Mouse (Mus musculus) spleen, embryonic (tissue): ENCODE measurements around the gene Pcsk5.
"Not testable (repeated sequence)": the region's sequence is repeated elsewhere in the genome, so short reads cannot be mapped to it uniquely, and the experiment has no call there.

Source experiments
- CTCF ChIA-PET: fragments of 350-600 bp; sonication (Branson Sonifier 250); formaldehyde crosslinking; loops from one replicate; lab custom pipeline; 2022; lab: Charles Lee

Gene Pcsk5

DNA sequence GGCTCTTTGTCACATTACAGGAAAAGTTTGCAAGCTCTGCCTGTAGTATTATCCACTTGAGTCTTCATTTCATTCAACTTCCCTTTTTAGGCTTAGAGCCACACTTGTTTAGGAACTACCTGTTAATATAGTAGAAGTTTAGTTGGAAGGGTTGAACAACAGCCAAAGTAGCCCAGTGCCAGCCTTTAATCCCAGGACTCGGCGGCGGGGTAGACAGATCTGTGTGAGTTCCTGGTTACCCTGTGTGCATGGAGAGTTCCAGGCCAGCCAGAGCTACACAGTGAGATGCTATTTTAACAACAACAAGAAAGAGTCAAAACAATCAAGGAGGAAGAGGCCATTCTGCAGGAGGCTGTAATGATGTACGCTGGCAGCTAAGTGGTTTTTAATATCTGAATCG is 358.0 kb downstream of the Pcsk5 start:
- CTCF ChIA-PET: no interaction called here

DNA sequence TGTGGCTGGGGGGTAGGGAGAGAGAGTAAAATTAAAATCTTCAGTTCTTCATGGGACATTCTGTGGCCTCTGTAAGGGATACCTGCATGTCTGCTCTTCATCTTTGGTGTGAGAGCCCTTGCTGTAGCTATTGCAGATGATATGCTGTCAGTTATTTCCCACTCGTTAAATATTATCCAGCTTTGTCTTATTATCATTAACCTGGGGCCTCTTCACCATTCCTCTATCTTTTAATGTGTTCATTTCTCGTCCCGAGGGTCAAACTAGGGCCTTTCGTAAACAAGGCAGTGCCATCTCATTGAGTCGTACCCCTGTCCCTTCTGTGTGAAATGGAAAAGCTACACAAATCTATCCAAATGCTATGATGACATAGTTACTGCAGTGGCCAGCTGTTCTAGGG is 361.4 kb downstream of the Pcsk5 start:
- CTCF ChIA-PET: no interaction called here

DNA sequence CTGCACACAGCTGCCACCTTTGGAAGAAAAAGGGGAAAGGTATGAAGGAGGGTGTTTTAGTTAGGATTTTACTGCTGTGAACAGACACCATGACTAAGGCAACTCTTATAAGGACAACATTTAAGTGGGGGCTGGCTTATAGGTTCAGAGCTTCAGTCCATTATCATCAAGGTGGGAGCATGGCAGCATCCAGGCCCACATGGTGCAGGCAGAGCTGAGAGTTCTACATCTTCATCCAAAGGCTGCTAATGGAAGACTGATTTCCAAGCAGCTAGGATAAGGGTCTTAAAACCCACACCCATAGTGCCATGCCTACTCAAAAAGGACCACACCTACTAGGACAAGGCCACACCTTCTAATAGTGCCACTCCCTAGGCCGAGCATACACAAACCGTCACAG is 364.3 kb downstream of the Pcsk5 start:
- CTCF ChIA-PET: not testable (repeated sequence)

DNA sequence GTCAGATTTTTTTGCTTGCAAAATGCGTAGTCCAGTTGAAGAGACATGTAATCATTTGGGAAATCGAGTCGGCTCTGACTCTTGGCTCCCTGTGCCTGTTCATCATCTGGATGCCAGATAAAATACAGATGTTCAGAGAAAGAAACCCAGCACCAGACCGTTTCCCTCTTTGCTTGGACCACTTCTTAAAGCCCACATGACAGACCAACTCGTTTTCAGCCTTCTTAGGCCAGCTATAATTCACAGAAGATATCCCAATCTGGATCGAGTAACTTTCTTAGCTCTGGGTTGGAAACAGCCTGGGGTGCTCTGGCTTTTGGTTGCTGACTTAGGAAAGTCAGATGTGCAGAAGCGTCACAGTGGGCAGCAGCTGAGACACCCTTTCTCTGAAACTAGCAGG is 365.6 kb downstream of the Pcsk5 start:
- CTCF ChIA-PET: no interaction called here

DNA sequence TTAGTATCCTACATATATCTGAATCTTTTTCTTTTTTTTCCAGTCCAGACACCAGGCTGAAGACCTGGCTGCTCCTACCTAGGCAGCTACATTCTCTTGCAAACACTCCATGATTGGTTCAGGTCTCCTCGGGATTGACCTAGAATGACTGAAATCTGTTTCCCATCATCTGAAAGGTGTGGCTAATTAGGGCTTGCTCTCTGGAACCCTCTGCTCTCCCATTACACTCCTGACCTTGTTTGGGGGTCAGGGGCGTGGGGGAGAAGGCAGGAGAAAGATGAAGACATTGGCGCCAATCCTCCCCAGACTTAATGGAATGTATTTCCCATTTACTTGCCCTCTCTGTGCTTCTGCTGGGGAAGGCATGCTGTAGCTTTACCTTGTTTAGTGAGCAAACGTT is 366.2 kb downstream of the Pcsk5 start:
- CTCF ChIA-PET: no interaction called here

DNA sequence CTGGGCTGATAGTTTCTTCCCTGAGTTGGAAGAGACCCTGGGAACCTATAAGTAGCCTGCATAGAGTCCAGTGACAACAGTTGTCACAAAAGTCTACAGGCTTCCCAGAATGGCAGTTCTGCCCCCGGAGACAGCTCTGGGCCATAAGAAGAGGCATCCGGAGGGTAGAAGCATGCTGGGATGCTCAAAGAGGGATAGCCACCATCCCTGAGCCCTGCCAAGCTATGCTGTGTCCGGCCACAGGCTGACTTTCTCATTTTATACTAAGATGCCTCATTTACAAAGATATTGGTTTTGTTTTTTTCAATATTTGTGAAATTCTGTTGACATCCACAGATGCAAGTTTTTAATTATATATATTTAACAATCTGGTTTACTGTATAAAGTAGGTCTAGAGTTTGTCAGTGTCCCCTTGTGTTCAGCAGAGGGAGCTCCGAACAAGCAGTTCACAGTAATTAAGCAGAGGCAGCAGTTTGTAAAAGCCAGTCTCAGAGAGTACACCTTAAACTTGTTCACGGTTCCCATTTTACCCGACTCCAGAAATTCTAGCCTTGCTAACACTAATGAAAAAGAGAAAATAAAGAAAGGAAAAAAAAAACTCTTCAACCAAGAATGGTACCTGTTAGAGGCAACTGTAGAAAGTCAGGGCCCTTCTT is 369.7 kb downstream of the Pcsk5 start:
- CTCF ChIA-PET: no interaction called here

DNA sequence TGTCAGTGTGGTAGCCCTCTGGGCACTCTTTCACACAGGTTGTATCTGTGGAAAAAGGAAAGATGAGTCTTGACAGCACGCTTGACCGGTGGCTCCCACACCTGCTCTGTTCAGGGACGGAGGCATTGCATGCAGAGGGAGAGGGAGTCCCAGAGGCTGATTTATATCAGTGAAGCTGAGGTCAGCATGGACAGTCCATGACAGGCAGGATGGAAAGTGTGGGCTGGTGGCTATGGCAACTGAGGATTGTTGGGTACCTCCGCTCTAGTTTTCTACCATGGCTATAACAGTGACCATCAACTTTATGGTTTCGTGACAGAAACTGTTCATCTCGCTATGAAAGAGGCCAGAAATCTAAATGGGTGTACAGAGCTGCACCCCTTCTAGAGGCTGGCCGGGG is 385.4 kb downstream of the Pcsk5 start:
- CTCF ChIA-PET: no interaction called here

DNA sequence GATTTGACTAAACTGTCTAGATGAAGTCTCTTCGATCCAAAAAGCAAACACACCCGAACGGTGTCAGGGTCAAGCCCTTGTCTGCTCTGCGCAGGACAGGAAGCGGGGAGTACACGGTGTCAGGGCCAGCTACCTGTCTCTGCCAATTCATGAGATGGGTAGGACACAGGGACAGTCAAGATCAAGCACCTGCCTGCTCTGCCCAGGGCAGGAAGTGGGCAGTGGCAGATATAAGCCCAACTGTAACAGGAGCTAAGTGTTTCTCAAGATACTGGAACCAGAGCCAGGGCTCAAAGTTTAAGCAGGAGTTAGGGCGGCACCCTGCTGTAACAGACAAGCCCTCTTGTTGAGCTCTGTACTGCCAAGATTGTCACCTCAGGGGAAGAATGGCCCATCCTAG is 393.9 kb downstream of the Pcsk5 start:
- CTCF ChIA-PET: no interaction called here

DNA sequence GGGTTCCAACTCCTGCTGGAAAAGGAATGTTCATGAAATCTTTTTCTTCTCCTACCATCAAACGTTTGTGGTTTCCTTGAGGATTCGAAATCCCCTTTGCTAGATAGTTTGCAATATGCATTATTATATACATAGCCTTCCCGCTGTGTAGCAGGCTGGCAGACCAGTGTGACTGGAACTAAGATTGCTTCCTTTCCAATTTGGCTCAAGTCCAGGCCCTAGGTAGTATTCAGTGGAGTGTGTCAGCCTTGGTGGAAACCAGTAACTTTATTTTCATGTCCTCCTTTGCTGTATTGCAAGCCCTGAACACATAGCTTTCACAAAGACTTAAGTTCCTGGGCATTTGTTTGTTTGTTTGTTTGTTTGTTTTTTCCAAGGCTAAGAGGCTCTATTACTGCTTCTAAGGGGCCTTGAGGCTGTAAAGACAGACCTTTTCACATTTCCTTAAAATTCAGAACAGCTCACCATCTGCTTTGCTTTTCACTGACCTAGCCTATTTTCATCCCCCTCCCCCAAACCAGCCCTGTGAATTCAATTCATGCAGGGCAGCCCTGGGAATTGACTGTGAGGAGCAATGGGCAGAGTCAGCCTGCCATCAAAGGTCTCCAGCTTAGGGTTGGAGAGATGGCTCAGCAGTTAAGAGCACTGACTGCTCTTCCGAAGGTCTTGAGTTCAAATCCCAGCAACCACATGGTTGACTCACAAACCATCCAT is 397.8 kb downstream of the Pcsk5 start:
- CTCF ChIA-PET: no interaction called here

DNA sequence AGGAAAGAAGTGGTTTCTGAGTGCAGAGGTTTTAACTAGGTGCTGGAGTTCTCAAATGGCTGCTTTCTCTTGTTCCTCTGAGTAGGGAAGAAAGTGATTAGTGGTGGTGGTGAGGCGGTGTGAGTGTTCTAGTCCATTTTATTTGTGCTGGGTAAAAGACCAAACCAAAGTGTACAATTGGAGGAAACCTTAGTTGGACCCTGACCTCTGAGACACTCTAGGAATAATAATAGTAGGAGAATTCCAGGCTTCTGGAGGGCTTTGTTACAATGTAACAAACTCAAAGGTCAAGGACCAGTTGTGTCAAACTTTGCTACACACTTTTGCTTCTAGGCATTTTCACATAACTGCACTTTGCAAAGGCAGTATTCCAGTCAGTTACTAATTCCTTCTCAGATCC is 400.8 kb downstream of the Pcsk5 start:
- CTCF ChIA-PET: no interaction called here

DNA sequence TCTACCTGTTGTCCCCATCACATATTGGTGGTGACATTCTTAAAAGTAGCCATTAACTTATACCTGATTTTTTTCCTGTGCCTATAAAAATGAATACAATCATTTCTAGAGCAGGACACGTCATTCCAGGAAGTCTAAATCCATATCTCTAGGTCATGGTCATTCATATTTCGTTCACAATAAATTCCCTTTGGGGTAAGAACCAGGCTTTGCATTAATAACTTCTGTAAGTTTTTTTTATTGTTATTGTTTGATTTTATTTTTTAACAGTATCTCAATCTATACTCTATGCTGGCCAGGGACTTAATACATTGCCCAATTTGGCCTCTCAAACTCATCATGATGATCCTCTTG is 408.9 kb downstream of the Pcsk5 start:
- CTCF ChIA-PET: no interaction called here

DNA sequence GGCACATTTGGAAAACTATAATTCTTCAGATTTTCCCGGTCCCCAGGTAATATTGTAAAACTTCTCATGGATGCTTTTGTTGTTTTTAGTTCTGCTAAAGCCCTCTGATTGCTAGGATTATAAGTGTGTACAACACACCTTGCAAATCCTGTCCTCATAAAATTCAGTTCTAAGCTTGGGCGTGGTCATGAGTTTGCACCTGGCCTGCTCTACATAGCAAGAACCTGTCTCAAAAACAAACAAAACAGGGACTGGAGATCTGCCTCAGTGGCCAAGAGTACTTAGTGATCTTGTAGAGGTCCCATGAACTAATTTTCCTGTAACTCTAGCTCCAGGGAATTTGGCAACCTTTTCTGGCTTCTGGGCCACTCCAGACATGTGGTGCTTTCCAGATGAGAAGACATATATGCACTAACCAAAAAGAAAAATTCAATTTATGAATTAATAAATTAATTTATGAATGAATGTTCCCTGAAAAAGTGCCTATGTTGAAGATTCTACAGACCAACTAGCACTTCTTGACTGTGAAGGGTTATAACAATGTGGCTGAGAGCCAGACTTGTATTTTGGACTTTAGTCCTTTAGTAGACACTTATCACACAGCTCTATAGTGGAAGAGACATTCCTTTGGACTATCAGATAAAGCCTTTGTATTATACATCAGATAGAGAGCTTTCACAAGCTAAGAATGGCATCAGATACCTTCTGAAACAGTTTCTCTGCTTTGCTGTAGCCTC is 409.4 kb downstream of the Pcsk5 start:
- CTCF ChIA-PET: no interaction called here

DNA sequence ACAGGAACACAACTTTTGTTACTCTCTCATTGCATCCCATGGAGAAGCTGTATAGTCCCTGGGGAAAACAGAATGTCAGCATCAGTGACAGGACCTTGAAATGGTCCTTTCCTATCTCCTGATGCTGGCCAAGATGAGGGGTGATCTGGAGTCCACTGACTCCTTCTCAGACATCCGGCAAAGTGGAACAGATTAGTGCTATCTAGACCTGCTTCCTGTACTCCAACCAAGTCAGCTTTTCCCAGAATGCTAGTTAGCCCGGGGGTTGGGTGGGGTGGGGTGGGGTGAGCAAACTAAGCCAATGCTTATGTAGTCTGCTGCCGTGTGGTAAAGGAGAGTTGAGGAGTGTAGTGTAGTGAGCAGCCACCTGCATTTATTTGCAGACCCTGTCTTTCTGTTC is 414.1 kb downstream of the Pcsk5 start:
- CTCF ChIA-PET: no interaction called here

DNA sequence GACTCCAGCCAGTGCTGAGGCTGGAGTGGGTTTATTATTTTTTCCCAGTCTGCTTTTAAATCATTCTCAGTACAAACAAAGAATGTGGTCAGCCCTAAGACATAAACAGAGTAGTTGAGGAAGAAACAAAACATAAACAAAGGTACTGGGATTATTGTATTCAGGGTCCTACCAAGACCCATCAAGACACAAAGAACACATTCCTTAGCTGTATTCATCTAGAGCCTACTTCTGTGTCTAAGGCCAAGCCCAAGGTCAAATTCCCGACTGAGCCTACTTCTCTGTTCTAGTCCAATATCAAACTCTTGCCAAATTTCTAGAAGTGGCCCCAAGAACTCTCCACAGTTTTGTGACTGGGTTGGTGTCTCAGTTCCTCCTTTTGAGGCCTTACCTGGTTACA is 419.6 kb downstream of the Pcsk5 start:
- CTCF ChIA-PET: no interaction called here

DNA sequence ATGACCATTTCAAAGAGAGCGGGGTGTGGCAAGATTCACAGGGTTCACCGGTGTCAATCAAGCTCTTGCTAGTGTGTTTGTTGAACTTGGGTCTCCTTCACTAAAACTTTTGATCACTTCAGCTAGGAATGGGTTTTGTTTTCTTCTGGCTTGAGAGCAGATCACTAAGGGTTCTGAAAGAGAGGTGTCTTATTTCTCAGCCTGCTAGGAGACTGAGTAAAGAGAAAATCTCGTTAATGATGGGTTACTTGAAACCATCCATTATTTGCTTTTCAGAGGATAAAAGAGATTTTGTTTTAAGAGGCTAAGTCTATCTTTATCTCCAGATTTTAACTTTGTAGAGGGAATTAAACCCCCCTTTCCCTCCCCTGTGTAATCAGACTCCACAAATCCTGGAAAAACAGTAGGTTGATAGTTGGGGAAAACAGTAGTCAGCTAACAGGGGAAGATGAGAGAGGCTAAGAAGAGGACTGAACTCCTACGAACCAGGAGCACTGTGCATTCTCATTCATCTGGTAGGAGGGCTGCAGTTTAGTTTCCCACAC is 424.4 kb downstream of the Pcsk5 start:
- CTCF ChIA-PET: no interaction called here

DNA sequence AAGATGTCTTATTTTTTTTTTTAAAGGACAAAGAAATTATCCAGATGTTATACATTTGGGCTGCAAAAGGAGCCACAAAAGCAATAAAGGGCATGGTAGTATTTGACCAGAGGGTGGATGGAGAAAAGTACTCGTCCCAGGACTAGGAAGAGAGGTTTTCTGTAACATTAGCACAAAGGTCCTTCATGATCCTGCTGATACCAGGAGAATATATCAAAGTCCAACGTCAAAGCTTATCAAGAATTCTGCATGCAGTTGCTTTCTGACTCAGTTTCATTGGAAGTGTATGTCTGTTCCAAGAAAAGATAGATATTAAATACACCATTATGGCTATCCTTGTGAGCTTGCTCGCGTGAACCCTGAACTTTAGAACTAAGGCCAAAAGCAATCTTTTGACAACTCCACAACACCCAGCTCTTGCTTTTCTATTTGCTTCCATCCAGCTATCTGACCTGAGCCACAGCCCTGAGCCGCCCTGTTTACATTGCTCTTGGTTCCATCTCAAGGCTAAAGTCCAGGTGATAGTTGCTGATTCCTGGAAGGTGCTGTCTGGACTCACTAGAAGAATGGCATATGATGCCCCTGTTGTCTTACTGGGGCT is 426.9 kb downstream of the Pcsk5 start:
- CTCF ChIA-PET: no interaction called here

DNA sequence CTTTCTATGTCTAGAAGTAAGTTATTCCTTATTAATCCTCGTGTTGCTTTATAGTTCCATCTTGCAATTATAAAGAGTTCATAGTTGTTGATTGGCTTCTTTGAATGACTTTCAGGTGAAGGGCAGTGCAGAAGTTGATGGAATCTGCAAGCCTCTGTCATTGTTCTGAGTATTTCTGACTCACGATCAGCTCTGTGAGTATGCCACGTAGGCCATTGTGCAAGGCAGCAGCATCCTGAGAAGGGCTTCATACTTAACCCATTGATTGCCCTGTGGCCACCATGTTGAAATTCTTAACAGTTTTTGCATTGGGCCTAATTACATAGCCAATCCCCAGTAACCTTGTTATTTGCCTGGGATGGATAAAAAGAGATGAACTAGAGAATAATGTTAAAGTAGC is 428.1 kb downstream of the Pcsk5 start:
- CTCF ChIA-PET: interaction anchor here (0.7 kb wide), 1 partner anchor 108 kb away, joined by 4 read pairs; no protein-coding TSS in a partner anchor

DNA sequence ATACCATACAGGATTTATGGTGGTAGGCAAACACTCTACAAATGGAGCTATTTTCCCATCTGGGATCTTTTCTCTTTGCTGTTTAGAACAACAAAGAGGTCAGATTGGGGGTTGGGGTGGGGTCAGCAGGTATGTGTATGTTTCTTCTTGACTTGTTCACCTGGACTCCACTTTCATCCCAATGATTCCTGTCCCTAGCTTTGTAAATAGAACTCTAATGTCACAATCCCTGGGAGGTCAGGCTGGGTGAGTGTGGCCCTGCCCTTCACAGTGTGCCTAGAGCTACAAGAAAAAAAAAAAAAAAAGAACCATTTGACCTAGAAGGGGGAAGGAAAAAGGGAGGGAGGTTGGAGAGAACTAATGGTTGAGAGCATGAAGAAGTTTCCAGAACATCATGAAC is 428.8 kb downstream of the Pcsk5 start:
- CTCF ChIA-PET: interaction anchor here (0.7 kb wide), 1 partner anchor 109 kb away, joined by 4 read pairs; no protein-coding TSS in a partner anchor

DNA sequence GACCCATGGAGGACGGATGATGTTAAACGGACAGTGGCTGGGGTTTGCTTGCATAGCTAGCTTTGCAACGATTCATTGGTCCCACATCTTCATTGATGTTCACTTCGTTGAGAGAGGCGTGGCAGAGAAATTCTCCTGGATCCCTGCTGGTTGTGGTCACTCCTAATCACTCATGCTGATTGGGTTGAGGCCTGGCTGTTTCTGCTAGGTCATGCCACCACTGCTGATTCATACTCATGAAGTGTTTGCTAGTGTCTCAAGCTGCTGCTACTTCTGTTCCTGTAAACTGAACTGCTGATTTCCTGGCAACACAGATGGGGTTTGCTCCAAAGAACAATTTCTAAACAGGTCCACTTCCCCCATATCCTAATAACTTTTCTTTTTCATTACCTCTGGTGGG is 430.6 kb downstream of the Pcsk5 start:
- CTCF ChIA-PET: no interaction called here

DNA sequence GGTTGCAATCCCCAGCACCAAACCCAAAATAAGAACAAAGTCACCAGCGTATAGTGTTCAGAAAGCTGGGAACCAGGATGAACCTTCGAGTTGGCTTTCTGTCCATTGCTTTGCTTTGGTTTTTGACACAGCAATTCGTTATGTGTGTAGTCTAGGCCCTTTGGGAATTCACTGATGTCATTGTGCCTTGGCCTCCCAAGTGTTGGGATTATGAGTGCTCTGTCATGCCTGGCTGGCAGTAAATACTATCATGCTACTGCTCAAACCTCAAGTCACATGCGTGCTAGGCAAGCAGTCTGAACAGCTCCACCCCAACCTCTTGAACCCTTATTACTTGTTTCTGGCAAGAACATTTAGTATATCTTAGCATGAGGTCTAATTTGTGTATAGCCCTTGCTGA is 434.3 kb downstream of the Pcsk5 start:
- CTCF ChIA-PET: no interaction called here

DNA sequence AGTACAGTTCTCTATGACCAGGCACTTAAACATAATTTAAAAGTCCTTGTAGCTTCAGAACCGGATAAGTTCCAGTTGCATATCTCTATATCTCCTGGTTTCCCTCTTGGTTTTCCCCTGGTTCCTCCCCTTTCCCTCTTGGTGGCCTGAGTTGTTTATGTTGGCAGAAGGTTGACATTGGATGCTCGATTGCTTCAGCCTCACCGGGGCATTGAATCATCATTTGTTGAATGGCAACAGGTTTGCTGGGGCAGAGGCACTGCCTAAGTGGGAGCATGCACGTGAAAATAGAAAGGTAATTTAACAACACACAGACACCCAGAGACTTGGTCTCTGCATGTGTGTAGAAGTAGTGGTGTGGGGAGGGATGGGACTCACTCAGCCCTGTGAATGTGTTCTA is 436.9 kb downstream of the Pcsk5 start:
- CTCF ChIA-PET: no interaction called here

DNA sequence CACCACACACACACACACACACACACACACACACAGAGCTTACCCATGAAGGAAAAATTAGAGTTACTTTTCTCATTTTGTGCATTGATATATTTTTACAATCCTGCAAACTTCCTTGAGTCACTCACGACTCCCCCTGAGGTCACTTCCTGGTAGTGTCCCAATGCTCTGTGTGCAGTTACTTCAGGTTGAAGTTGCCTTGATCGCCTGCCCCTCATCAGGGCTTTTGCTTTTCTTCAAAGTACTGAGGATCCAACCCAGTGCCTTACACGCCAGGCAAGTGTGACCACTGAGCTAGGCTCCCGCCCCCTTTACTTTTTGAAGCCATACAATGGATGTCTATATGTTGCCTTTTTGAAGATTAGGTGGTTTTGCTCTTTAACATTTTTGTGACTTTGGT is 437.5 kb downstream of the Pcsk5 start:
- CTCF ChIA-PET: no interaction called here
